Mouse (Mus musculus): ENCODE measurements around the gene Mpzl1.

DNA sequence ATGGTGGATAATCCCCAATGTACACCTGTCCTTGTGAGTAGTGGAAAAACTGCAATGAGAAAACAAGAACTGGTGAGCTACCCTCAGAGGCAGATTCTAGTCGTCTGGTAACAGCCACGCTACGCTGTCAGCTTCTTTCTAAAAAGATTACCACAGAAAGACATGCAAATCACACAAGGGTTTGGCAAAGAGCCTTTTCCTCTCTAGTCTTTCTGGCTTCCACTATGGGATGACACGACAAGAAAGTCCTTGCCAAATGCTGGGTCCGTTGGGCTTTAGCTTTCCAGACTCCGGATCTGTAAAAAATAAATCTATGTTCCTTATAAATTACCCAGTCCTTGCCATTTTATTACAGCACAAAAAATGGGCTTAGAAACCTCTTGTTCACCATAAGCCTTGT, 28.6 kb downstream of the Mpzl1 start:
- no peak for TF ChIP-seq POLR2A (IDR thresholded peaks at IDR 0.05; ENCODE audit: extremely low read depth, insufficient read depth, low read length)
- TF ChIP-seq CTCF (IDR thresholded peaks at IDR 0.05; ENCODE audit: extremely low read depth, insufficient read depth, low read length) = no peak
